Mouse (Mus musculus) frontal cortex, postnatal 14 days (tissue): ENCODE data around the gene Ankrd45.
A peak's percentile ranks its signal among the peaks of the same experiment; 100 is the strongest.
"Not testable (repeated sequence)": the region's sequence is repeated elsewhere in the genome, so short reads cannot be mapped to it uniquely, and the experiment has no call there.

ENCODE experiments used
- DNase-seq, 2 experiments: peaks; one replicate each; pipeline ENCODE4 v3.0.0; 2022; ENCODE audit warnings: low spot score in 2 of 2

The Ankrd45 gene

DNA sequence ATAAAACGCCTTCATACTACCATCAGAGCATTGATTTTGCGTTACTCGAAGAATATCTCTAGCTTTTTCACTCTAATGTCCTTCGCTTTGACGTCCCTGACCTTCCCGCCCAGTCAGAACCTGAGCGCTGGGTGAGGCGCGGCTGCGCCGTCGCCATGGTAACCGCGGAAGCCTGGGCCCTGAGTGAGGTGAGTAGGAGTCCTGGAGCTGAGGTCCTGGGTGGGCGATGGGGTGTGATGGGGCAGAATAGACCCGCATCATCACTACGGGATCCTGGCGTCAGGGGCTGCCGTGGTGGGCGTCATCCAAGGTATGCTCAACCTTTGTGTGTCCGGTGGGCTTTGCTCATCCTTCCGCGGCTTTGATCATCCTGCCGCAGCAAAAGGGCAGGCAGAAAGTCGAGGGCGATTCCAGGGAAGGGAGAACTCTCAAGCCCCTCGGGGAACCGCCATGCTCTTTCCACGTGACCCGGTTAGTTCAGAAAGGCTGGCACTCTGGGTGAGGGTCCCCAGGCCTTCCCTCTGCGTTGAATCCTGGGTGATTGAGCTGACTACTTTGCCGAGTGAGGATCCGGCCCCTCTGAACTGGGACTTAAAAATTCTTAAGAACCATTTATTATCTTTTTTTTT is at the start of gene Ankrd45:
TSS of gene Ankrd45 (plus strand) at position 161 of the 629 bp plus-strand sequence.
- DNase-seq: peak; percentile 28 to 56

DNA sequence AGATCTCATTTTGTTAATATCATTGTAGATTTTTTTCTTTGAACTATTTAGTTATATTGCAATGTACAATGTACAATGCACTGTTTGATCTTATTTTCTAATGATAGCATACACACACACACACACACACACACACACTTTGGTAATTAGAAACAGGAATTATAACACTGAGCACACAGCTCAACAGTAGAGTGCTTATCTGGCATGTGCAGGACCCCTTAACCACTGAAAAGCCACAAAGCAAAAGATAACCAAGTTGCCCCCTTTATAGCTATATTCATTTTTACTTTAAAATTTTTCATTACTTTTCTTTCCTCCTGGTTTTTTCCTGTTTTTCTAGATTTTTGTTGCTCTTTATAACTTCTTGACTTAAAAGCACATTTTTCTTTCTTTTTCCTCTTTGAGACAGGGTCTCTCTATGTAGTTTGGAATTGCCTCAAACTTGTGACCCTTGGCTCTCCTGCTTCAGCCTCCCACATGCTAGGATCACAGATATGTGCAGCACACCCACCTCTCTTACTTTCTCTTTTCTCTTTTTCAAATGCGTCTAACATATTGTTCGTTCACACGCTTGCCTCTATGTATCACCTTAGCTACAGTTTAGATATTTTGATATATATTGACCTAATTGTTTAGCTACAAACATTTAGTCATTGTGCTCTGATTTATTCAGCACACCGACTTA is 42.6 kb upstream of the Ankrd45 start:
- no peak for DNase-seq

DNA sequence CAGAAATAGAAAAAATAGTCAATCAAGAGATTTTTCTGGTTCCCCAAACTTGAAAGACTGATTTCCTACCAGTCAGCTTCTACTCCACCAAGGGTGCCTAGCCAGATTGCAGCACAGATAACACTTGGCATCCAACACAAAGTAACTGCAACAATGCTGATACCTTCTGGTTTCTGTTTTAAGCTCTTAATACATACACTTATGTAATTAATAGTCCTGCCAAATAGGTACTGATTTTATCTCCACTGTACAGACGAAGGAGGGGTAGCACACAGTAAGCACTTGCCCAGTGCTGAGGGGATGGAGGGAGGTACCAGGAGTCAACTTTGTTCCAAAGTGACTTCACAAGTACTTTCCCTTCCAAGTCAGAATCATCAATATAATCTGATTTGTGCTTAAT is 38.6 kb upstream of the Ankrd45 start:
- DNase-seq: no peak

DNA sequence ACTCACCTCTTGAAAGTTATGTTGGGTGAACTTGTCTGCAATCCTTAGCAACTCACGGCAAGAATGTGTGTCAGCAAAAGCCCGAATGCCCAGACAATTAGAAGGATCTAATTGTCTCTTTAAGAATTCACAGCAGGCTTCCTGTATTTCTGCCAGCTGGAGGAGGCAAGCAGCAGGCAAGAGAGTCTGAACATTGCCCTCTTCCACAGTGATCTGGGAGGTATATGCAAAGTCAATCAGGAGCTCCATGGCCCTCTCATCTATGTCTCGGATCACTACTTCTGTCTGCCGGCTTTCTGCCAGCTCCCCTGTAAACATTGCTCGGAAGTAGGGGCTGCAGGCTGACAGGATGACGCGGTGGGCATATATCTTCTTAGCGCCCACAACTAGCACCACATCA is 33.3 kb upstream of the Ankrd45 start:
- no peak for DNase-seq

DNA sequence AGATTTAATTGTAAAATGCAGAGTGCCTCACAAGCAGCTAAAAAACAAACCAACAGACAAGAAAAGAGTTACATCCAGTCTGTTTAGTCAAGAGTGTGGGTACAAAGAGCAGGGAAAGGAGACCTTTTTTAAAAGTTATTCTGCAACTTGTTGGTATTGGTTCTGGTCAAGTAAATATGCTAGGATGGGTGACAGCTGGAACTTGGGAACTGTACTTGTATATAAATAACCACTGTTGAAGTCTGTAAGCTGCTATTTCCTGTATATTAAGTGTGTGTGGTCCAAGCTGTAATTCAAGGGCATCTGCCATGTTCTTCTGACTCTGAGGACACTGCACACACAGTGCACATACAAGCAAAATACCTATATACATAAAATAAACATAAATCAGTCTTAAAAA is 27.9 kb upstream of the Ankrd45 start:
- no peak for DNase-seq

DNA sequence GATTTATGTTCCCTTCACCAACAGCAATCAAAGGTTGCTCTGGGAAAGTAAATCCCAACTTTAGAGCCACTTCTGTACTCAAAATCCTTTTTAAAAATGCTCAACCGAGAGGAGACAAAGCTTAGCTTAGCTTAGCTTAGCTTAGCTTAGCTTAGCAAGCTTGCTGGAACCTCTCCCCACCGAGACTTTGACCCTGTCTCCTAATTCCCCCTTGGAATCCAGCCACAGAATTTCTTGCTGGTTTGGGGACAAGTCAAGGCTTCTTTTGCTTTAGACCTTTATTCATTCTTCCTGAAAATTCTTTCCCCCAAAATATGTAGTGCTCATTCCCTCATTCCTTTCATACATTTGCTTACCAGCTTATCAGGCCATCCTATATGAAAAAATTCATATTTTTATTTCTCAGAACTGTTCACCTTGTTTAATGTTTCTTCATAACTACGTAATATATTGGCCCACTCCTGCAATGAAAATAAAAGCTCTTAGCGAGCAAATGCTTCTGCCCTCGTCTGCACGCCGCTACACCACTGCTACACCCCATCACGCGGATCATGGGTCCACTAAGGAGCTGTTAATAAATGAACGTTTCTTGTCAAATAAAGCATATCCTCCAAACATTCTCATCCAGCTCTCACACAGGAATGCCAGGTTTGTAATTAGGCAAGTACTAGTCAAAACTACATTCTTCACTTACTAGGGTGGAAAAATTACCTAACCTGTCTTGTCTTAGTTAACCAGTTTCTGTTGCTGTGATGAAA is 19.7 kb upstream of the Ankrd45 start:
- DNase-seq: no peak

DNA sequence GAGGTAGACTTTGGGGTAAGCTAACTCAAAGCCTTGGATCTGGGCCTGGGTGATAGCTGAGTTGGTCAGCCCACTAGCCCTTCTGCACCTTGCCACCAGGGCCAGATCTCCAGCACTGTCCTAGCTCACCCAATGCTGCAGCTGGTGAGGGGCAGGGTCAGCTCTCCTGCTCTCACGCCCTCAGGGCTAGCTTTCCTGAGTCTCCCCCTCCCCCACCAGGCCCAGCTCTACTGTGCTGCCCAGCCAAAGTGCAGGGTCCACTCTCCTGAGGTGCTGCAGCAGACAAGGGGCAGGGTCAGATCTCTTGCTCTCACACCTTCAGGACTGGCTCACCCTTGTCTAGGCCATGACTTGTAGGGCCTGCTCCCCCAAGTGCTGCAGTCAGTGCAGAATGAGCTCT is 16.0 kb upstream of the Ankrd45 start:
- DNase-seq: no peak

DNA sequence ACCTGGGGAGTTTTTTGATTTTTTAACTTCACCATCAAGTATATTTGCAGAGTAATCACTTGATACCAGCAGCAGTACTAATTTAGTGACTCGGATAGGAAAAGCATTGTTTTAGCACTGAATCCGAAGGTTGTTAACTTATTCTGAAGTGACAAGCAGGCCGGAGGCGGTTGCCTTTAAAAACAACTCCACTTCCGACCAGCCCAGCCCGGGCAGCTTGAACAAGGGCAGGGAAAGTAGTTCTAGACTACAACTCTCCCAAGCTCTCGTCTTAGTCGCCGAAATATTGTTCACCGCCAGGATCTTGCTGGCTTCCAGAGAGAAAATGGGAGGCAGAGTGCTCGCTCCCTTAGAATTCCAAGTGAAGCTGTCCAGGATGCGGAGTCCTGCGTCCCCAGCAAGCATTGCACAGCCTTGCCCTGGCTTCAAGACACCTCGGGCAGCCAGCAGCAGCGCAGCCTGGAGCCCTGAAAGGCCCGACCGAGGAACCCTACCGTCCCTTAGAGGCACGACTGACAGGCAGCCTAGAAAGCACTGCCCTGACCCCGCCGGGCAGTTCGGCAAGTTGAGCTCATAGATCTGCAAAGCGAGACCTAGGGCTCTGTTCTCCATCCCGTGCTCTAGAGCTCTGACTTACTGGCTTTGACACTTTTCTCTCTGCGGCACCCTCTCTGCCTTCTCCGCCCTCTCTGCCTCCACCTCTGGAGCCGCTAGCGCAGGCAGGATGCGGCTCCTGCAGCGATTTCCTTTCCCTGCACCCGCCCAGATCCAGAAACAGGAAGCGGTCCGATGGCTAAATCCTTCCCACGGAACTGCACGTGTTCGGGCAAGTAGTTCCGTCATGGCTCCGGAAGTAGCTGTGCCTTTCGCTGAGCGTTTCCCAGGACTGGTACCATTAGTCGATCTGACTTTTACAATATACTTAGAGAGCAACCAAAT is 11.5 kb upstream of the Ankrd45 start, which contains the start of gene Klhl20:
TSS of gene Klhl20 (minus strand) at position 786 of the 939 bp plus-strand sequence.
- DNase-seq: peak; percentile 85 to 88

DNA sequence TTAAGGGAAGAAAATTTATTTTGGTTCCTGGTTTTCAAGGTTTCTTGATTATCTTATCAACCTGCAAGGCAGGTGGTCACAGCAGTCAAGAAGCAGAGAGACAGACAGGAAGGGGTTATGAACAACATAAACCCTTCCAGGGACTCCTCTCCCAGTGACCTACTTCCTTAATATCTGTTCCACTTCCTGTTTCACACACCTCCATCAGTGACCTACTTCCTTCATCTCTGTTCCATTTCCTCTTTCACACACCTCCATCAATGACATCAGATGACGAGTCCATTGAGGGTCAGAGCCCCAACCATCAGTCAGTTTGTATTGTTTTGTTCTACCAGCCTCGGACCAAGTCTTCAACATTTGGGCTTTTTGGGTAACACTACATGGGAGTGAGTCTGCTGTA is 3.0 kb upstream of the Ankrd45 start:
- DNase-seq: no peak

DNA sequence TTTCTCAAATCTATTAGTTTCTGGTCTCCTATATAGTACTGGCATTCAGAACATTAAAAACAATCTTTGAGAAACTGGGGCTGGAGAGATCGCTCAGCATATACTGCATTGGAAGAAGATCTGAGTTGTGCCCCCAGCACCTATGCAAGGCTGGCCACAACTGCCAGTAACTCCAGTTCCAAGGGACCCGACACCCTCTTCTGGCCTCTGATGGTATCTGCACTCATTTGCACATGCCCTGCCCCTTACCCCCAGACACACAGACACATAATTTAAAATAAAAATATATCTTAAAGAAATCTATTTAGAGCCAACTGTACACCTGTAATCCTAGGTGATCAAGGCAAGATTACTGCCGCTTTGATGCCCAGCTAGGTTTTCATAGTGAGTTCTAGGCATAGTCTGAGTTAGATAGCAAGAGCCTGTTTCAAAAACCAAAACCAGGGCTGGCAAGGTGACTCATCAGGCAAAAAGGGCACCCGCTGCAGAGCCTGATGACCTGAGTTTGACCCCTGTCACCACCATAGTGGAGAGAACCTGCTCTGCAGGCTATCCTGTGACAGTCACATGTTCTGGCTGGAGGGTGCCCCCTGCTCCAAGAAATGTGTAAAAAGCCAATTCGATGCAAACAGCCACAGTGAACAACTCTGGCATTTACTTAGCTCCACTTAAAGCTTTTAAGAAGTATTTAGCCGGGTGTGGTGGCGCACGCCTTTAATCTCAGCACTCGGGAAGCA is 2.3 kb upstream of the Ankrd45 start:
- no peak for DNase-seq

DNA sequence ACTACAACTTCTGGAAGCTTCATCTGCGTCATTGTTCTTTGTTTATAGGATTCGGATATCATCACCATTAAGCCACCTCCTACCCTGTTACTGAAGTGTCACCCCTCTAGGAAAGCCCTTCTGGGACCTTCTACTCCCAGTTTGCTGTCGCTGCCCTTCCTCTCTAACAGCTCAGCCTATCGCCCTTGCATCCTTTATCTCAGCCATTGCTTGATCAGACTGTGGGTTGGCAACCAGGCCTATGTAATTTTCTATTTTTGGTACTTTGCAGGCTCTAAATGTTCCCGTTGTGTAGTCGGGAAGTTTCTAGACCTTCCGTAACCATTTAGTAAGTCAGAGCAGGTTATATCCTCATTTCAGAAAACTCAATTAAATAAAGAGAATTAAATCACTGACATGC is 725 bp downstream of the Ankrd45 start:
- DNase-seq: no peak

DNA sequence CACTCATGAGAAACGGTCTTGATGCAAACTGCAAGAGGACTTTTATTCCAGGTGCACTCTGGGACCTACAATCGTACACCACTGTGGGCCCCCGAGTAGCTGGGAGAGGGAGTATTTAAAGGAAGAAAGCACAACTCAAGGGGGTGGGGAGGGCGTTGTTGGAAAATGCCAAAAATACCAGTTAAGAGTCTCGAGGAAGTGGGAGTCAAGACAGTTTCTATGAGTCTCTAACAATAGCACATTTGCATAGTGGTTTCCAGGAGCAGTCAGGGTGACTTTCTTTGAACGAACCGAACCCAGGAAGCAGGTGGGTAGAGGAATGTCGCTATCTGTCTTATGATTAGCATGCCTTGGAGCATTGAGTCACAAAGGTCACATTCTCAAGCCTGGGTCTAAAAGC is 3.1 kb downstream of the Ankrd45 start:
- DNase-seq: not testable (repeated sequence)

DNA sequence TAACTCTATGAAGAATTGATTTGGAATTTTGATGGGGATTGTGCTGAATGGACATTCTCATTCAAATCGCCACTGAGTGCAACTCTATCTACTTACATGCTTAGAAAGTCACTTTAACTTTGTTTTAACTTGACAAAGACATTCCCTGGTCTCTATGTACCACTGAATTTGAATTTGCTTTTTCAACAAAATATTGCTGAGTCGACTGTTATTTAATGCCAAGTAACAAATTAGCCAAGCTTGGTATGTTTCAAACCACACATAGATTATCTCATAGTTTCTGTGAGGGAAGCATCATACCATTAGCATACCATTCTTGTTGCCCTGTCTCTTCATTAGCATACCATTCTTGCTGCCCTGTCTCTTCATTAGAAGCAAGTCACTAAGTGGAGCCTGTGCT is 5.4 kb downstream of the Ankrd45 start:
- no peak for DNase-seq

DNA sequence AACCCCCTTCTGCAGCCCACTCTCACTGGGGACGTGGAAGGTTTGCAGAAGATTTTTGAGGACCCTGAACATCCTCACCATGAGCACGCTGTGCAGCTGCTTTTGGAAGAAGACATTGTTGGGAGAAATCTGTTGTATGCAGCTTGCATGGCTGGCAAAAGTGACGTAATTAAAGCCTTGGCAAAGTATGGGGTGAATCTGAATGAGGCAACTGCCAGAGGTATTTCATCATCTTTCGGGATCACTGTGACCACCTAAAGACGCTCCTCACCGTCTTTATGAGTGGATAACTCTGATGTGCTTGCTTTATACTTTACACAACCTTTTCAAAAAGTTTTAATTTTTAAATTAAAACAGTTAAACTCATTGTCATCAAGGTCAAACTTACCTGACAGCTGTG is 8.6 kb downstream of the Ankrd45 start:
- DNase-seq: no peak

DNA sequence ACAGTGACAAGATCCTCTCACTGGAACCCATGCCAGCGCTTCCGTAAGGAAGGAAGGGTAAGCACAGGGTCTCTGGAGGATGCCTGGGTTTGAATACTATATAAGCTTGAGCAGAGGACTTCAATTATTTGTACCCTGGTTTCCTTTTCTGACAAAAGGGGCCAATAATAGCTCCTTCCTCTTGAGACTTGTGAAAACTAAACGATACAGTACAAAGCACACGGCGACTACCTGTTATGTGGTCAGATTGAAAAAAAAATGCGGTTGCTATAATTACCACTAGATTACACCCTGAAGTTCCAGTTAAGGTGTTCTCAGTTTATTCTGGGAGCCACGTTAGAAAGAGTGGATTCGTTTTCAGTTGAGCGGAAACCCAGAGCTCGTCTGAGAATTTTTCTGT is 14.1 kb downstream of the Ankrd45 start:
- no peak for DNase-seq

DNA sequence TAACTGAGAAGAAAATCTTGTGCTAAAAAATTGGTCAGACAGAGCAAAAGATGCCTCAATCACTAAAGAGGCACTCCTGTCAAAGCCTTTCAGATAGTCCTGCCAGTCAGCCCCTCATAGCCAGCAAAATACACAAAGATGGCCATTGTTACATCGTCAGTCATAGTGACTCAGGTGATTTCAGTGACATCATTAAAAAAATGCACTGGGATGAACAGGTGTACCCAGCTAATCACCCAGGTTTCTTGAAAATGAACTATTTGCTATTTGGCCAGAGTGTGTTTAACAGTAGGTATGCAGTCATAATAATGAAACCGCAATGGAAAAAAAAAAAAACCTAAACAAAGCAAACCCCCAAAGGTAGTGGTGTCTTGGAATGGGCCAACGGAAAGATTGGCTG is 16.7 kb downstream of the Ankrd45 start, which contains the start of gene Tex50:
TSS of gene Tex50 (minus strand) at position 101 of the 400 bp plus-strand sequence.
- no peak for DNase-seq

DNA sequence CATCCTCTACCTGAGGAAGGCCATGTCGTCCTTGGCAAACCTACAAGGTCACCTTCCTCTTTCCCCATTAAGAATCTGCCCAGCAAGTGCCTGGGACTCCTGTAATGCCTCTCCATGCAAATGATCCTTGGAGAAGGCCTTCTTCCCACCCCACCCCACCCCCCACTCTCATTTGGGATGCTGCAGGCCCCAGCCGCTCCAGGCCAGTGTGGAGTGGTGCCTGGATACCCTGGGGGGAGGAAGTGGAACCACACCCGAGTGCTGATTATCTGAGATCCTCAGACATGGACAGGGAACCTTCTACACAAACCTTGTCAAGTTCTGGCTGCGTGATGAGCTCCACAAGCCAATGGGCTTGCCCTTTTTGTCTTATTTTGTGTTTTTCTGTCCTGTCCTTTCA is 17.8 kb downstream of the Ankrd45 start:
- DNase-seq: no peak

DNA sequence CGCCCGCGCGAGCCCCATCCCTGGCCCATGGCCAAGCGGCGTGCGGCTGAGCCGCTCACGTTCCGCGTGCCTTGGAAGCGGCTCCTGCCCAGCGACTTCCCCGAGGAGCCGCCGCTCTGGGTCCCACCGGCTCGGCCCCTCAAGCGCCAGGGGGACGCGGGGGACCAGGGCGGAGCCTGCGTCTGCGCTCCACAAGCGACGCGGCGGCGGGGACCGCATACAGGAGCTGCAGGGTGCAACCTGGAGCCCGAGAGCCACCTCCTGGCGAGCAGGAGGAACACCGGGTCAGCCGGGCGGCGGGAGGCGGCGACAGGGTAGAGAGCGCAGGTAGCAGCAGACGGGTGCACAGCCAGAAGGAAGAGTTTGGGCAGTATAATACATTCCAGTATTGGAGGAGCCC is 28.2 kb downstream of the Ankrd45 start:
- peak; percentile 50 to 62 for DNase-seq

DNA sequence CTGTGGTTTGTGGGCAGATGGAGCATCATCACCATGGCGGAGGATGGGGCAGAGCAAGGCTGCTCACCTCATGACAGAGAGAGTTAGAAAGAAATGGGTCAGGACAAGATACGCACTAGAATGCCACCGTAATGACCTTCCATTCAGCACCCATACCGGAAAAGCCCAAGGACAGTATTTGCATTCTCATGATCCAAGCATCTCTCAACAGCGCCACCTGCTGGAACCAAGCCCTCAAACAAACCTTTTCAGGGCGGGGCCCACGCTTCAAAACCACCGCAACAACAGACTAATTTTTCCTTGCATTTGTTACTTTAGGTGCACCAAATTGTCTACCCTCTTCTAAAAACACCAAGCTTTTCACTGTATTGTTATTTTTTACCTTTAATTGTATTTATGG is 38.2 kb downstream of the Ankrd45 start:
- DNase-seq: peak in 1 of 2 experiments; percentile 13

DNA sequence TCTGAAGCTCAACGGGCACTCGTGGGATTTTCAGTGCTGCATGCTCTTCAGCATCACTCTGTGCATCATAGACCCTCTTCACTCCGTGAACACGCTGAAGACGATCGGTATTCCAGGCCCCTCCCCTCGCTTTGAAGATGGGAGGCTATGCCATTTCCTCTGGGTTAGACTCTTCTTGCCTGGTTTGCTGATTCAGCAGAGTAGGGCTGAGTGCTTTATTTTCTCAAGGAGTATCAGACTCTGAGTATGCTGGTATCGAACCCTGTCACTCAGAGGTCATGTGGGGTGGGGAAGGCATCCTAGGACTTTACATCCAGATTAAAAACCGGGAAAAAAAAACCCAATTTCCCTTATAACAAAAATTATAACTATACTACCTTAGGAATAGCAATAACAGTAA is 39.9 kb downstream of the Ankrd45 start:
- DNase-seq: no peak

DNA sequence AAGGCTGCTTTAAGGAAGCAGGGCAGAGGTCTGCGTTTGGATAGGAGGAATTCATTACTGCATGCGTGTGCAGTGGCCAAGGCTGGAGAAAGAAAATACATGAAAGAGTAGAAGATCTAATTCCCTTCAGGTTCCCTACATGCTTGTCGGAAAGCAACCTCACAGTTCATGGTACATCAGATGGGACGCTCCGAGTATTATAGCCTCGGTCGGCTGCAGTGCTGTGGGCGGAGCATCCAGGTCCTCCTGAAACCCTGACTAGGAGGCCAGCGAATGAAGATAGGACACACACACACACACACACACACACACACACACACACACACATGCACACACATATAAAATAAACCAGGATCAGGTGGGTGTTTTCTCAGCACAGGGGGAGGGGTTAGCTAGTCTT is 41.2 kb downstream of the Ankrd45 start:
- DNase-seq: no peak
